Mouse (Mus musculus) testis, adult 2 months (tissue): ENCODE results near the gene Clta.

ENCODE experiments used
- CTCF ChIP-seq: fragments of 200-500 bp; IDR thresholded peaks from 2 replicates; pipeline ENCODE4 v1.5.1; 2012; ENCODE audit warnings: low read depth, mild to moderate bottlenecking, inconsistent platforms, low read length, moderate library complexity; ENCODE audit not compliant: control insufficient read depth, insufficient read depth, insufficient replicate concordance
- POLR2A ChIP-seq: fragments of 200-500 bp; IDR thresholded peaks from 2 replicates; pipeline ENCODE4 v1.6.1; 2012; ENCODE audit warnings: low read depth, mild to moderate bottlenecking, inconsistent platforms, low read length, moderate library complexity; ENCODE audit not compliant: control insufficient read depth

GRCm38 (mm10) chr4:43994342-43994741 lies 9.9 kb upstream of the Clta start:
- TF ChIP-seq CTCF (no peak), POLR2A (no peak)
